Mouse (Mus musculus) liver, embryonic 14.5 days (tissue): ENCODE measurements around the gene Tmem236. TPM values are rescaled to one million over a fixed set of nuclear protein-coding genes. Genes with fewer than 3 reads are reported as not detected.

Experiments used
- ATAC-seq: fragments of 200-750 bp; cut with Nextera tagmentation; 2 replicates; pipeline ENCODE4 v1.8.0; 2017; ENCODE audit warnings: moderate number of reproducible peaks, mild to moderate bottlenecking, moderate library complexity; ENCODE audit not compliant: insufficient read depth
- DNase-seq, 3 experiments: peaks; one replicate each; pipeline ENCODE4 v3.0.0-alpha.2; 2012 to 2013; ENCODE audit warnings: low read depth in 3 of 3, low spot score in 3 of 3
- H3K27ac ChIP-seq: fragments of 300-500 bp; sonication (generic); 2 replicates; pipeline ENCODE4 v1.5.1; 2014; ENCODE audit warnings: moderate library complexity, mild to moderate bottlenecking, control low read depth, inconsistent platforms
- H3K27me3 ChIP-seq: fragments of 300-500 bp; sonication (generic); 2 replicates; pipeline ENCODE4 v1.6.1; 2014; ENCODE audit warnings: mild to moderate bottlenecking, low read length, moderate library complexity; ENCODE audit not compliant: control insufficient read depth, insufficient read depth
- H3K36me3 ChIP-seq: fragments of 300-500 bp; sonication (generic); replicated peaks from 2 replicates; pipeline ENCODE4 v1.6.1; 2014; ENCODE audit warnings: low read depth; ENCODE audit not compliant: control insufficient read depth, insufficient read depth
- H3K4me1 ChIP-seq, 2 experiments: fragments of 200-500 bp in 1 of 2; fragments of 300-500 bp in 1 of 2; sonication (generic) in 1 of 2; replicated peaks; 2 replicates each; pipeline ENCODE4 v1.6.1; 2012 to 2014; ENCODE audit warnings: antibody characterized with exemption in 1 of 2, inconsistent platforms in 1 of 2, low read length in 1 of 2; ENCODE audit not compliant: control insufficient read depth in 2 of 2, insufficient read depth in 2 of 2
- H3K4me2 ChIP-seq: fragments of 300-500 bp; sonication (generic); 2 replicates; pipeline ENCODE4 v1.6.1; 2014; ENCODE audit warnings: low read depth, mild to moderate bottlenecking, control low read depth, moderate library complexity
- H3K4me3 ChIP-seq, 2 experiments: fragments of 200-500 bp in 1 of 2; fragments of 300-500 bp in 1 of 2; sonication (generic) in 1 of 2; 2 replicates each; pipeline ENCODE4 v1.5.1; 2012 to 2014; ENCODE audit warnings: low read depth in 2 of 2, low read length in 2 of 2, mild to moderate bottlenecking in 2 of 2, control low read depth in 1 of 2, inconsistent platforms in 1 of 2, moderate library complexity in 1 of 2; ENCODE audit not compliant: insufficient read depth in 1 of 2
- H3K9ac ChIP-seq: fragments of 300-500 bp; sonication (generic); replicated peaks from 2 replicates; pipeline ENCODE4 v1.6.1; 2014; ENCODE audit warnings: mild to moderate bottlenecking, control low read depth, moderate library complexity
- H3K9me3 ChIP-seq: fragments of 300-500 bp; sonication (generic); 2 replicates; pipeline ENCODE4 v1.6.1; 2016; ENCODE audit warnings: low read length, mixed read lengths; ENCODE audit not compliant: control insufficient read depth
- CTCF ChIP-seq: IDR thresholded peaks from 2 replicates; pipeline ENCODE4 v1.5.1; 2016; ENCODE audit warnings: antibody characterized with exemption, low read depth, control low read depth
- EP300 ChIP-seq: IDR thresholded peaks from 2 replicates; pipeline ENCODE4 v1.6.1; 2016; ENCODE audit warnings: antibody characterized with exemption, low read depth
- WGBS: fragments of 180-500 bp; shearing (Covaris S2); extraction: QIAGEN DNeasy Blood & Tissue Kit; methylation state at CpG from one replicate; pipeline ENCODE4 v1.1.7; 2014; ENCODE audit not compliant: insufficient replicate concordance; 5-methylcytosine and 5-hydroxymethylcytosine counted together
- polyA plus RNA-seq, 2 experiments: library from polyadenylated mRNA; depleted of rRNA in 1 of 2; stranded (reverse) in 1 of 2; unstranded in 1 of 2; fragments of >200 nt; fragmentation: Nextera tagmentation in 1 of 2; extraction: Ambion mirVana in 1 of 2; gene quantifications; 2 replicates each; pipeline versions ENCODE4 v1.2.1 to v1.2.3; 2012 to 2014

The Tmem236 gene
- polyA plus RNA-seq, 2 experiments, result 0.06 to 0.09 TPM

- Histone ChIP-seq H3K27ac (no peak overlapping the region), H3K36me3 (no peaks in the 10 kb centered on the region), H3K4me3 (peak overlapping the region; percentile 12 to 26; a peak in 3 of 4 replicates), H3K9me3 (no peaks in the 10 kb centered on the region), H3K4me2 (no peak overlapping the region), H3K9ac (no peak overlapping the region), H3K4me1 (0 out of 4 replicates have a peak, but pooled peaks cover 0 to 2% of the 10 kb centered on the region in 2 experiments), H3K27me3 (no peaks in the 10 kb centered on the region)
- ATAC-seq, result no peak
- WGBS, result 50% methylated on average over 14 of the region's 14 CpGs
- TF ChIP-seq CTCF (no peak), EP300 (no peak)
- no peak for DNase-seq
These were observed 55.7 kb downstream of the Tmem236 start for GRCm38 (mm10) chr2:14229979-14230378.

- ATAC-seq, result 0 out of 2 replicates have a peak, but pooled peaks have one; percentile 28
These were observed 58.6 kb downstream of the Tmem236 start for GRCm38 (mm10) chr2:14232897-14233296.

GRCm38 (mm10) chr2:14233983-14234382 is 59.7 kb downstream of the Tmem236 start:
- DNase-seq (no peak), ATAC-seq (no peak)
- WGBS, result 48% methylated on average over 2 of the region's 2 CpGs
- Histone ChIP-seq H3K9ac (no peak overlapping the region), H3K9me3 (no peaks in the 10 kb centered on the region), H3K27me3 (no peaks in the 10 kb centered on the region), H3K4me3 (no peak overlapping the region), H3K4me1 (0 out of 4 replicates have a peak, but pooled peaks cover 0 to 1% of the 10 kb centered on the region in 2 experiments), H3K4me2 (no peak overlapping the region), H3K36me3 (no peaks in the 10 kb centered on the region), H3K27ac (no peak overlapping the region)
- TF ChIP-seq EP300 (no peak), CTCF (no peak)

More at GRCm38 (mm10) chr2:14232897-14233296, 58.6 kb downstream of the Tmem236 start:
- H3K9me3 ChIP-seq, result no peaks in the 10 kb centered on the region
- 36% methylated on average over 1 of the region's 1 CpGs for WGBS
- H3K36me3 ChIP-seq, result no peaks in the 10 kb centered on the region
- 0 out of 4 replicates have a peak, but pooled peaks cover 0 to 2% of the 10 kb centered on the region in 2 experiments for H3K4me1 ChIP-seq
- no peaks in the 10 kb centered on the region for H3K27me3 ChIP-seq
- no peak for DNase-seq
- TF ChIP-seq CTCF (no peak), EP300 (no peak)
- H3K27ac ChIP-seq, result no peak overlapping the region
- no peak overlapping the region for H3K9ac ChIP-seq
- no peak overlapping the region for H3K4me2 ChIP-seq
- H3K4me3 ChIP-seq, result no peak overlapping the region

GRCm38 (mm10) chr2:14235319-14235718 is 61.0 kb downstream of the Tmem236 start:
- Histone ChIP-seq H3K9ac (no peak overlapping the region), H3K4me2 (no peak overlapping the region), H3K4me1 (no peaks in the 10 kb centered on the region), H3K4me3 (no peak overlapping the region), H3K27me3 (no peaks in the 10 kb centered on the region), H3K9me3 (no peaks in the 10 kb centered on the region), H3K36me3 (no peaks in the 10 kb centered on the region), H3K27ac (no peak overlapping the region)
- TF ChIP-seq CTCF (no peak), EP300 (no peak)
- 34% methylated on average over 5 of the region's 5 CpGs for WGBS
- no peak for DNase-seq
- no peak for ATAC-seq

GRCm38 (mm10) chr2:14236920-14237319 is 62.6 kb downstream of the Tmem236 start:
- Histone ChIP-seq H3K27ac (no peak overlapping the region), H3K4me3 (no peak overlapping the region), H3K4me2 (no peak overlapping the region), H3K4me1 (no peaks in the 10 kb centered on the region), H3K36me3 (no peaks in the 10 kb centered on the region), H3K9me3 (no peaks in the 10 kb centered on the region), H3K9ac (no peak overlapping the region), H3K27me3 (no peaks in the 10 kb centered on the region)
- ATAC-seq (no peak), DNase-seq (no peak)
- TF ChIP-seq CTCF (no peak), EP300 (no peak)
- WGBS, result 51% methylated on average over 4 of the region's 4 CpGs
